In the genomic region with DNA sequence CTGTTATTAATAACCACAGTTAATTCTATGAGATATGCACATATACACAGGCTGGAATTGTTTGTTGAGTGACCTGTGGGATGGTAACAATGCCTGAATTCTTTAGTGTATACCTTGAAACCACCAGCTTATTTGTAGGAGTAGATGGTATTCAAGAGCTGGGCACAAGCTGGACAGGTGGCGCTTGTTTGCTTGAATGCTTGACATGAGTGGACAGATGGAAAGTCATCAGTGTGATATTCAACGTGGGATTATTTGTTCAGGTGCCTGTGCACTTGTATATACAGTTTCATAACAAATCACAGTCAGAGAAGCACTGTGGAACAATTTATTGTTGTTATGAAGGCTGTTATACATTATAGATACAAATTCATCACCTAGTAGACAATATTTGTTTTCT, we compare ENCODE assay signal across 22 mouse cellular contexts.
A peak's percentile ranks its signal among the peaks of the same experiment; 100 is the strongest.
DNase-seq lines count a peak whose midpoint lies in the region; ATAC-seq lines count a peak whose summit lies in the region.
"Had no signal": no experiment of that assay in that cellular context is flagged by ENCODE, and none has a peak within 500 bp of the region (broad histone marks: within the 10 kb centered on the region; RNA-seq: fewer than 3 reads in every experiment).

No protein-coding gene starts in this region.

- WGBS in forebrain, embryonic 12.5 days: 78% methylated on average over 2 of the region's 2 CpGs

- H3K27ac ChIP-seq in forebrain, embryonic 12.5 days: no peak overlapping the region
- H3K27ac ChIP-seq: heart, adult 2 months; heart, embryonic 13.5 days; hindbrain, embryonic 12.5 days; limb, embryonic 13.5 days; liver, embryonic 12.5 days; midbrain, embryonic 12.5 days had no signal

- H3K4me3 ChIP-seq in forebrain, embryonic 12.5 days (replicated peaks): no peak overlapping the region
- H3K4me3 ChIP-seq: erythroblast, embryonic 14.5 days; heart, adult 2 months; heart, embryonic 13.5 days; hindbrain, embryonic 12.5 days; limb, embryonic 13.5 days; liver, embryonic 12.5 days; midbrain, embryonic 12.5 days had no signal

- DNase-seq in brain, adult 2 months (ENCODE audit: low read depth, low spot score): peak; percentile 73
- DNase-seq in cerebellum, adult 11 months: peak; percentile 17
- peak; percentile 62 for DNase-seq in cerebellum, adult 9-10 months
- DNase-seq in cerebellum, postnatal 36 days: peak; percentile 44 to 62
- no peak for DNase-seq in heart, postnatal 4 days
- DNase-seq: adrenal gland, postnatal 10 days; B cell, adult 2 months; forebrain, postnatal 0 days; heart, adult 2 months; heart, postnatal 10 days; kidney, postnatal 14 days; liver, postnatal 0 days; lung, postnatal 36 days had no signal

- no peak for ATAC-seq in forebrain, embryonic 12.5 days (ENCODE audit: low FRiP score)
- ATAC-seq: forebrain, postnatal 0 days; intestine, postnatal 0 days; liver, embryonic 12.5 days; liver, postnatal 0 days had no signal

- no peaks in the 10 kb centered on the region for H3K4me1 ChIP-seq in forebrain, embryonic 12.5 days
- H3K4me1 ChIP-seq: heart, embryonic 13.5 days; hindbrain, embryonic 12.5 days; limb, embryonic 13.5 days; liver, embryonic 12.5 days; midbrain, embryonic 12.5 days had no signal

- no peak overlapping the region for H3K4me2 ChIP-seq in forebrain, embryonic 12.5 days
- H3K4me2 ChIP-seq: heart, embryonic 13.5 days; hindbrain, embryonic 12.5 days; limb, embryonic 13.5 days; liver, embryonic 12.5 days; midbrain, embryonic 12.5 days had no signal

- H3K9me3 ChIP-seq in forebrain, embryonic 12.5 days: no peaks in the 10 kb centered on the region
- H3K9me3 ChIP-seq: heart, embryonic 13.5 days; hindbrain, embryonic 12.5 days; limb, embryonic 13.5 days; liver, embryonic 12.5 days; midbrain, embryonic 12.5 days had no signal

- H3K36me3 ChIP-seq in forebrain, embryonic 12.5 days (replicated peaks): no peaks in the 10 kb centered on the region
- H3K36me3 ChIP-seq: heart, embryonic 13.5 days; hindbrain, embryonic 12.5 days; limb, embryonic 13.5 days; liver, embryonic 12.5 days; midbrain, embryonic 12.5 days had no signal

- H3K9ac ChIP-seq in forebrain, embryonic 12.5 days: no peak overlapping the region
- H3K9ac ChIP-seq: forebrain, postnatal 0 days; heart, embryonic 13.5 days; hindbrain, embryonic 12.5 days; limb, embryonic 13.5 days; liver, embryonic 12.5 days; liver, postnatal 0 days; midbrain, embryonic 12.5 days had no signal

- H3K27me3 ChIP-seq in forebrain, embryonic 12.5 days: no peaks in the 10 kb centered on the region
- H3K27me3 ChIP-seq: CH12.LX; heart, embryonic 13.5 days; hindbrain, embryonic 12.5 days; limb, embryonic 13.5 days; liver, embryonic 12.5 days; midbrain, embryonic 12.5 days had no signal
